Mouse (Mus musculus) liver, embryonic 12.5 days (tissue): ENCODE data around the gene Mdm4. TPM values are rescaled to one million over a fixed set of nuclear protein-coding genes. Genes with fewer than 3 reads are reported as not detected.
"Not testable (repeated sequence)": the region's sequence is repeated elsewhere in the genome, so short reads cannot be mapped to it uniquely, and the experiment has no call there.

ENCODE experiments used
- ATAC-seq: fragments of 200-750 bp; cut with Nextera tagmentation; 2 replicates; pipeline ENCODE4 v1.8.0; 2017; ENCODE audit warnings: moderate number of reproducible peaks, mild to moderate bottlenecking, moderate library complexity
- H3K27ac ChIP-seq: fragments of 300-500 bp; sonication (generic); 2 replicates; pipeline ENCODE4 v1.5.1; 2016; ENCODE audit warnings: mild to moderate bottlenecking
- H3K27me3 ChIP-seq: fragments of 300-500 bp; sonication (generic); replicated peaks from 2 replicates; pipeline ENCODE4 v1.6.1; 2016; ENCODE audit warnings: mild to moderate bottlenecking, moderate library complexity
- H3K36me3 ChIP-seq: fragments of 300-500 bp; sonication (generic); 2 replicates; pipeline ENCODE4 v1.6.1; 2016; ENCODE audit warnings: mild to moderate bottlenecking, moderate library complexity
- H3K4me1 ChIP-seq: fragments of 300-500 bp; sonication (generic); 2 replicates; pipeline ENCODE4 v1.6.1; 2016
- H3K4me2 ChIP-seq: fragments of 300-500 bp; sonication (generic); 2 replicates; pipeline ENCODE4 v1.6.1; 2016; ENCODE audit warnings: mild to moderate bottlenecking, moderate library complexity
- H3K4me3 ChIP-seq: fragments of 300-500 bp; sonication (generic); 2 replicates; pipeline ENCODE4 v1.5.1; 2016; ENCODE audit warnings: mild to moderate bottlenecking, moderate library complexity
- H3K9ac ChIP-seq: fragments of 300-500 bp; sonication (generic); 2 replicates; pipeline ENCODE4 v1.6.1; 2016; ENCODE audit warnings: mild to moderate bottlenecking, moderate library complexity
- H3K9me3 ChIP-seq: fragments of 300-500 bp; sonication (generic); replicated peaks from 2 replicates; pipeline ENCODE4 v1.6.1; 2016; ENCODE audit warnings: mild to moderate bottlenecking, moderate library complexity
- WGBS: fragments of 180-500 bp; shearing (Covaris S2); methylation state at CpG from one replicate; pipeline ENCODE4 v1.1.7; 2016; ENCODE audit not compliant: insufficient replicate concordance; 5-methylcytosine and 5-hydroxymethylcytosine counted together
- polyA plus RNA-seq: library from polyadenylated mRNA; unstranded; fragments of >200 nt; fragmentation: Nextera tagmentation; extraction: Ambion mirVana; gene quantifications from 2 replicates; pipeline ENCODE4 v1.2.1, GENCODE M21; 2016

Mdm4 gene
- polyA plus RNA-seq, 1 experiment from 2014 or later = 24.9 TPM

DNA sequence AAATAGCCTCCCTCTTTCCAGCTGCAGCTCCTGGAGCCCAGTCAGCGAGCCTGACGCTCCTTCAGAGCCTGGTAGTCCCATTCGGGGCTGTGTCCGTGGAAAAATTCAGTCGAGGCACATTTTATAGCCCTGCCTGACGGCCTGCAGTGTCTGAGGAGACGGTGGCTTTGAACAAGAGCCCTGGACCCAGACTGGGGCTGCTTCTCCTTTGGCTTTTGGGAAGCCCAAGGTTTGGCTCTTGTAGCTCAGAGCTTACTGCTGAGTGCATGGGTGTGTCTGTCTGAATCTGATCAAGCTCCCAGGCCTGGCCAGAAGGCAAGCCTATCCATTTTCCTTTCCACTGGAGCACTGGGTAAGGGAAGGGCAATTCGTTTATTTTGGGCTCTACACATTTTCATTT is 17.2 kb upstream of the Mdm4 start:
- Histone ChIP-seq H3K4me1 (peaks cover 31% of the 10 kb centered on the region), H3K9ac (no peak overlapping the region), H3K4me3 (no peak overlapping the region), H3K27me3 (peaks cover 42% of the 10 kb centered on the region), H3K36me3 (no peaks in the 10 kb centered on the region), H3K4me2 (peak overlapping the region; percentile 99), H3K9me3 (no peaks in the 10 kb centered on the region), H3K27ac (no peak overlapping the region)
- no peak for ATAC-seq
- WGBS = 55% methylated on average over 8 of the region's 8 CpGs

DNA sequence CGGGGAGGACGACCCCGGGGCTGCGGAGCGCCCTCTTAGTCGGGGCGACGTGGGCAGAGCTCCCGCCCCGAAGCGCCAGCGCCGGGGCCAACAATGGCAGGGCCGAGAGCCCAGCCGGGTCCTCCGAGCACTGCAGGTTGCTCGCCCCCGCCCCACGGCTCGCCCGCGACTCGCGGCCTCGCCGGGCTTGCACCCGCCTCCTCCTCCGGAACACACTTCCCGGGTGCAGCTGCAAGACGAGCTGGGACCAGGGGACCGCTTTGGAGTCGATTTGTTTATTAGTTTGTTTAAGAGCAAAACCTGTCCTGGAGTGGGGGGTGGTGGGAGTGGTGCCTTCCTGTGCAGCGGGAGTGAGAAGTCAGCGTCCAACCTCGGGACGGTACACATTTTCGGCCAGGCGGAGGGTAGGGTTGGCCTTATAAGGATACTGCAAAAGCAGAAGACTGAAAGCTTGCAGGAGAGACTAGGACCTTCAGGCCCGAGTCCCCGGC is 16.1 kb upstream of the Mdm4 start:
- ATAC-seq = peak; percentile 52
- H3K9me3 ChIP-seq = no peaks in the 10 kb centered on the region
- peak overlapping the region; percentile 71 for H3K4me3 ChIP-seq
- peak overlapping the region; percentile 76 for H3K9ac ChIP-seq
- peaks cover 42% of the 10 kb centered on the region for H3K27me3 ChIP-seq
- peak overlapping the region; percentile 32; the same call in 1 of the 2 replicates for H3K27ac ChIP-seq
- H3K36me3 ChIP-seq = no peaks in the 10 kb centered on the region
- peak overlapping the region; percentile 99 for H3K4me2 ChIP-seq
- under 1% methylated on average over 40 of the region's 40 CpGs for WGBS
- H3K4me1 ChIP-seq = peaks cover 31% of the 10 kb centered on the region

DNA sequence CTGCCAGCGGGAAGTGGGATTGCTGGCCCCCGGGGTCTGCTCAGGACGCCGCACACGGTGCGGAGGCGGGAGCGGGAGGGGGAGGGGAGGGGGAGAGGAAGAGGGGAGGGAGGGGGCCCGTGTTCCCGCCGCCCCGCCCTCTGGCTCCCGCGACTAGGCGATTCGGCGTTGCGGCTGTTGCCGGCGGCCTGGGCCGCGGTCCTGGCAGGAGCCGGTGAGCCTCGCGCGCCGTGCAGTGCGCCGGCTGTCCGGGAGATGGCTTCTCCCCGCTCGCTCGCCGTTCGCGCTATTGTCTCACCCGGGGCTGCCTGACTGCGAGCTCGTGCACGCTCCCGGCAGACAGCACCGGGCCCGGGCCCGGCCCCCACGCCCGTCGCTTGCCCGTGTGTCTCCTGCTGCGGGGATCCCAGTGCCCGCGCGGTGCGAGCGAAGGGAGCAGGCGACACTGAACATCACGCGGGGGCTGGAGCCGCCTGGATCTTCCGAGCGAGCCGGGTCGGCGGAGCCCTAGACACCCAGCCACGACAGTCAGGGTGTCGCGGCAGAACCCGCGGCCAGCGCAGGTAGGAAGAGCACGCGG is 15.6 kb upstream of the Mdm4 start:
- Histone ChIP-seq H3K4me1 (peaks cover 31% of the 10 kb centered on the region), H3K27me3 (peaks cover 42% of the 10 kb centered on the region), H3K4me2 (peak overlapping the region; percentile 99), H3K36me3 (no peaks in the 10 kb centered on the region), H3K27ac (peak overlapping the region; percentile 32; the same call in 1 of the 2 replicates), H3K4me3 (peak overlapping the region; percentile 71), H3K9ac (peak overlapping the region; percentile 76), H3K9me3 (no peaks in the 10 kb centered on the region)
- under 1% methylated on average over 69 of the region's 71 CpGs for WGBS
- ATAC-seq = peak; percentile 79

DNA sequence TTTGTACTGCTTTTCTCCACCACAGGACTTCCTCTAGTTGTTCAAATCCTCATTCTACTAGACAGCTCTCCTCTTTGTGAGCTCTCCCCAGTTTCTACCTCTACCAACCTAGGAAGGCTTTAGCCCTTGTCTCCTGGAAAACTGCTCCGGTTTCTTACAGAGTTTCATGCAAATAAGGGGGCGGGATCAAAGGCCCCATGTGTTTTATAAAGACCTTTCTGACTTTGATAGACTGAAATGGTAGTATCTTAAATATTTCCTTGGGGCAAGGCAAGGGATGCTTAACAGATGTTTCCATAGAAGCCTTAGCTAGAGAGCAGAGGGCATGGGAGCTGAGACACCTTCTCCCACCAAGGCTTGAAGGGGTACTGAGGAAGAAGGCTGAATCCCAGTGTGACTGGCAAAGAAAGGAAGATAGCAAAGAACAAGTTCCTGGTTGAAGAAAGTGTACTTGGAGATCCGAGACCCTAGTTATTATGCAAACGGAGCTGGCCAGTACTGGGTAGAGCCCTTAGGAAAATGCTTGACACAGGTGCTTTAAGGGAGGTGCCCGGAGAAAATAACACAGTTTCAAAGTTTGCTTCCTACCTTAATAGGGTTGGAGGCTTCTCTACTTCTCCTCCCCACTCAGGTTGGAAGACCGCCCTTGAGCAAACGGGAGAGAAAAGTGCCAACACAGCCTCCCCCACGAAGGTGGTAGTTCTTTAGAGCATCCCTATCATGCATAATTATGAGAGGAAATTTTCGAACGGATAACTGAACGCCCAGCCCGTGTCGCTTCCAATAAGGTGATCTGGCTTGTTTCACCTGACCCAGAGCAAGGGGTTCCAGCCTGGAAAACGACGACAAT is 14.9 kb upstream of the Mdm4 start, which contains the start of gene Pik3c2b:
Gene Pik3c2b (plus strand): TSS at position 657 of the 850 bp plus-strand sequence.
- no peaks in the 10 kb centered on the region for H3K9me3 ChIP-seq
- peak within 1 kb of the TSS; percentile 99 for H3K4me2 ChIP-seq
- 7% methylated on average over 15 of the region's 15 CpGs for WGBS
- ATAC-seq = no peak; the same call in 1 of the 2 replicates
- H3K36me3 ChIP-seq = no peaks in the 10 kb centered on the region
- H3K4me1 ChIP-seq = peaks cover 31% of the 10 kb centered on the region
- peaks cover 42% of the 10 kb centered on the region for H3K27me3 ChIP-seq
- peak within 1 kb of the TSS; percentile 71 for H3K4me3 ChIP-seq
- H3K27ac ChIP-seq = peak within 1 kb of the TSS; percentile 32; the same call in 1 of the 2 replicates
- peak within 1 kb of the TSS; percentile 76 for H3K9ac ChIP-seq

DNA sequence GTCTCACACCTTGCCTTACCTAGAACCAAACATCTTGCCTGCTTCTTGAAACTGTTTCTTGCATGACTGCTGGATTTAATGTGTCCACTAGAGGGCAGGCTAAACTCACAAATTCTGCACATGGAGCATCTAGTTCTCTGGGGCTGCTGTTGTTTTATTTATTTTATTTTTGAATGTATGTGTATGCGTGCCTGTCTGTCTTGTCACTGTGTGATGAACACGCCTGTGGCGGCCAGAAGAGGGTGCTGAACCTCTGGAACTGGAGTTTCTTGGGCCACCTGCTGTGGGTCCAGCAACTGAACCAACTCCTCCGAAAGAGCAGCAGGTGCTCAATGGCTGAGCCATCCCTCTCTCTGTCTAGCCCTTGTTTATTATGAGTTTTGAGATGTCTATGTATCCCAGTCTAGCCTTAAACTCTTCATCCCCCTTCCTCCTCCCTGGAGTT is 9.2 kb upstream of the Mdm4 start:
- Histone ChIP-seq H3K27ac (no peak overlapping the region), H3K36me3 (no peaks in the 10 kb centered on the region), H3K4me3 (no peak overlapping the region), H3K4me1 (0 out of 2 replicates have a peak, but pooled peaks cover 3% of the 10 kb centered on the region), H3K4me2 (no peak overlapping the region), H3K27me3 (peaks cover 10% of the 10 kb centered on the region; the same call in 1 of the 2 replicates), H3K9me3 (no peaks in the 10 kb centered on the region), H3K9ac (no peak overlapping the region)
- peak; percentile 42; the same call in 1 of the 2 replicates for ATAC-seq
- WGBS = 18% methylated on average over 4 of the region's 4 CpGs

DNA sequence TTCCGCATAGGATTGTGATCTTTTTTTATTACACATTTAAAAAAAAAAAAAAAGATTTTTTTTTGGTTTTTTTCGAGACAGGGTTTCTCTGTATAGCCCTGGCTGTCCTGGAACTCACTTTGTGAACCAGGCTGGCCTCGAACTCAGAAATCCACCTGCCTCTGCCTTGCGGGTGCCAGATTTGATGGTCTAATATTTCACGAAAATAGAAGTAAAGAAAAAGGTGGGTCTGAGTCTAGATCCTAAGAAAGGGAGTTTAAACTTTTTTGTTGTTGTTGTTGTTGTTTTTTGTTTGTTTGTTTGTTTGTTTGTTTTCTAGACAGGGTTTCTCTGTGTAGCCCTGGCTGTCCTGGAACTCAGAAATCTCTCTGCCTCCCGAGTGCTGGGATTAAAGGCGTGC is 4.3 kb upstream of the Mdm4 start:
- H3K4me2 ChIP-seq = peak overlapping the region; percentile 76
- 55% methylated on average over 7 of the region's 7 CpGs for WGBS
- H3K27me3 ChIP-seq, H3K4me3 ChIP-seq, H3K27ac ChIP-seq, H3K9me3 ChIP-seq, ATAC-seq, H3K9ac ChIP-seq, H3K36me3 ChIP-seq: not testable (repeated sequence)
- H3K4me1 ChIP-seq = peaks cover 15% of the 10 kb centered on the region

DNA sequence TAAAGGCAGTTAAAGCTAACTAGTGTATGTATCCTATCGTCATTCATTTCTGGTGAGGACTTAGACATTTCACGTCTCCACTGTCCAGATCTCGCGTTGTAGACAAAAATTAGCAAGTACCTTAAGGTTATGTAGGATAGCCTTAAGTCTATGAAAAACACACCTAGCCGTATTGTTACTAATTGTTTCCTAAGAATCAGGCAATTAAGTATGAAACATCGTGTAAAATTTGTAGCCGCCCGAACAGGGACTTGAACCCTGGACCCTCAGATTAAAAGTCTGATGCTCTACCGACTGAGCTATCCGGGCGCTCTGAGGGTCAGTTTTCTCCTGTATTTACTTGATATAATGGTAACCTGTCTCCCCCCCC is 3.7 kb upstream of the Mdm4 start:
- H3K27me3 ChIP-seq = no peaks in the 10 kb centered on the region
- H3K4me3 ChIP-seq = peak overlapping the region; percentile 70
- no peaks in the 10 kb centered on the region for H3K36me3 ChIP-seq
- peak; percentile 79 for ATAC-seq
- peak overlapping the region; percentile 72 for H3K9ac ChIP-seq
- H3K27ac ChIP-seq = peak overlapping the region; percentile 76; the same call in 1 of the 2 replicates
- WGBS = 0% methylated on average over 11 of the region's 11 CpGs
- H3K4me2 ChIP-seq = peak overlapping the region; percentile 76
- peaks cover 15% of the 10 kb centered on the region for H3K4me1 ChIP-seq
- no peaks in the 10 kb centered on the region for H3K9me3 ChIP-seq

DNA sequence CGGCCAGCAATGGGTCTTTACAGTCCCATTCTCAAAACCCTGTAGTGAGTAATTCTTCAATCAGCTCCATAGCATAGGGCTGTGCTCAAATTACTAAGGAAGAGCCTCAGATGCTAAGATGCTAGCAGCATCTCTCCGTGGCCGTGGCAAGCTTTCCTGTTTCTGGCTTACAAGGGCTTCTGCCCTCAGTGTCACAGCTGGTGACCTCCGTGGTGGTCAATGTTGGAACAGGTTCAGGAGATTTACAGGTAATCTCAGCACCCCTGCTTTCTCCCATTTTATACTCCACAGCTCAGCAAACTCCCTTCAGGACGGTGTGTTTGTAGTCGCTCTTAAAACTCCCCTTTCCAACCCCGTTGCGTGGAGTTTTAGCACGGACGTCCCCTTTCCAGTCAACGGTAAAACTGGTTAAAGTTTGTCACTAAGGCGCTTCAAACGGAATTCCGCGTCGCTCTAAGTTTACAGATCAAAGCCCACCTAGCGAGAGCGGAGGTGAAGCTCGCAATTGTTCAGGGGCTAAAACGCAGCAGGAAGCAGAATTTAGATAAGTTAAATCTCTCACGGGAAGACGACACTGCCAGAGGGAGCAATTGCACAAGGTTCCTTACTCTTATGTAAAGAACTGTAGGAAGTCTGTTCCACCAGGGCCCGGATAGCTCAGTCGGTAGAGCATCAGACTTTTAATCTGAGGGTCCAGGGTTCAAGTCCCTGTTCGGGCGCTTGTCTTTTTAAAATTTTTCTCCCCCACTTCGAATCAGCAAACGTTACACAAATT is 3.1 kb upstream of the Mdm4 start:
- peak overlapping the region; percentile 76 for H3K27ac ChIP-seq
- ATAC-seq = peak; percentile 87
- WGBS = 2% methylated on average over 28 of the region's 28 CpGs

DNA sequence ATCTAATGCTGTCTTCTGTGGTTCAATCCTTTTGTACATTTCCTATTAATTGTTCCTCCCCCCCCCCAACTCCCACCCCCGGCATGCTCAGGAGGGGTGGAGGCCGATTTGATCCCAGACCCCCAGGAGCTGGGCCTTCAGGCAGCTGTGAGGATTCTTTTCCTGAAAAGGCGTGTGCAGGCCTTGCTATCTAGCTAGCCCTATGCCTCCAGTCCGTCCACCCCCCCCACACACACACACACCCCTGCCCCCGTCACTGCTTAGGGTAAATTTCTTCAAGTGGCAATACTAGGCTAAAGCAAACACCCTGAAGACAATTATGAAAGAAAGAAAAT is 2.6 kb upstream of the Mdm4 start:
- peak overlapping the region; percentile 76; the same call in 1 of the 2 replicates for H3K27ac ChIP-seq
- H3K9ac ChIP-seq = peak overlapping the region; percentile 72
- no peaks in the 10 kb centered on the region for H3K36me3 ChIP-seq
- peaks cover 21% of the 10 kb centered on the region for H3K4me1 ChIP-seq
- WGBS = 12% methylated on average over 5 of the region's 5 CpGs
- peak overlapping the region; percentile 76 for H3K4me2 ChIP-seq
- H3K27me3 ChIP-seq = no peaks in the 10 kb centered on the region
- no peak for ATAC-seq
- no peaks in the 10 kb centered on the region for H3K9me3 ChIP-seq
- peak overlapping the region; percentile 70 for H3K4me3 ChIP-seq

More for the DNA sequence above, 3.1 kb upstream of the Mdm4 start:
- H3K9ac ChIP-seq = peak overlapping the region; percentile 72
- H3K9me3 ChIP-seq = no peaks in the 10 kb centered on the region
- H3K4me3 ChIP-seq = peak overlapping the region; percentile 70
- H3K27me3 ChIP-seq = no peaks in the 10 kb centered on the region
- H3K4me2 ChIP-seq = peak overlapping the region; percentile 76
- H3K4me1 ChIP-seq = peaks cover 19% of the 10 kb centered on the region
- no peaks in the 10 kb centered on the region for H3K36me3 ChIP-seq

DNA sequence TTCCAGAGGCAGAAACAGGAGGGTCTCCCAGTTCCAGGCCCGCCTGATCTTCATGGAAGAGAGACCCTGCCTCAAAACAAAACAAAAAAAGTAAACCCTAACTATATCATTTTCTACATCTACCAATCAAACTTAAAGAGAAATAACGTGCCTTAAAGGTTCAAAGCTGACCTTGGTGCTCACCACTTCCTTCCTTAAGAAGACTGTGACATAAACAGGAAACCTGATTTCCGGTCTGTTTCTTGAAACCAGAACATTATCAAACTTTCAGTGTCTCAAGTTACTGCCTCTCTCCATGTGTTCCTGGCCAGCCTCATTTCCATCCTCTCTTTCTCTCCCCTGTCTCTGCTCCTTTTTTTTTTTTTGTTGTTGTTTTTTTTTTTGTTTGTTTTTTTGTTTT is 617 bp downstream of the Mdm4 start:
- Histone ChIP-seq H3K27ac (no peak overlapping the region), H3K4me2 (no peak overlapping the region), H3K36me3 (no peaks in the 10 kb centered on the region), H3K4me1 (peaks cover 42% of the 10 kb centered on the region), H3K4me3 (no peak overlapping the region), H3K9ac (no peak overlapping the region), H3K27me3 (no peaks in the 10 kb centered on the region), H3K9me3 (no peaks in the 10 kb centered on the region)
- no peak for ATAC-seq
- 43% methylated on average over 3 of the region's 3 CpGs for WGBS

DNA sequence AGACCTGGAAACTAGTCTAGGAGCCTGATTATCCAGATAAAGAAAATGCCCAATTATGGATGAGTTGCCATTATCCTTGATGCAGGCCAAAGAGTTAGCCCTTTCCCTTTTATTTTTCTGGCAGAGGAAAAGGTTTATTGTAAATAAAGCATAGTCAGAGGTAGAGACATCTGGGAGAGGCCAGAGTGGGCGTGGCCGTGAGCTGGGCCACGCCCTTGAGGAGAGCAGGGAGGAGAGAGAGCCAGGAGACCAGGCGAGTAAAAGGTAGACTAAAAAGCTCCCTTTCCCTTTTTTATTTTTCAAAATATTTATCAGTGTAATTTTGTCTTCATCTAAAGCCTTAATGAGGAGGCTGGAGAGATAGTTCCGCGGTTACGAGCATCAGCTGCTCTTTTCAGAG is 2.4 kb downstream of the Mdm4 start:
- peak overlapping the region; percentile 64 for H3K27ac ChIP-seq
- H3K9me3 ChIP-seq = no peaks in the 10 kb centered on the region
- peak; percentile 65 for ATAC-seq

More for the DNA sequence above, 2.4 kb downstream of the Mdm4 start:
- H3K4me3 ChIP-seq = no peak overlapping the region
- no peaks in the 10 kb centered on the region for H3K27me3 ChIP-seq
- WGBS = 23% methylated on average over 7 of the region's 7 CpGs
- H3K4me2 ChIP-seq = peak overlapping the region; percentile 40
- H3K9ac ChIP-seq = no peak overlapping the region; the same call in 1 of the 2 replicates
- H3K4me1 ChIP-seq = peaks cover 49% of the 10 kb centered on the region
- no peaks in the 10 kb centered on the region for H3K36me3 ChIP-seq
